Mouse (Mus musculus) layer of hippocampus, postnatal 10 days (tissue): ENCODE data around the gene Cracr2a. TPM values are rescaled to one million over a fixed set of nuclear protein-coding genes. Genes with fewer than 3 reads are reported as not detected.

ENCODE experiments used
- DNase-seq, 2 experiments: peaks; one replicate each; pipeline ENCODE4 v3.0.0; 2021; ENCODE audit warnings: low spot score in 2 of 2
- total RNA-seq, 2 experiments: library from RNA; stranded (reverse); gene quantifications; 2 replicates each; pipeline ENCODE4 v1.2.3; 2021

Gene Cracr2a
- total RNA-seq, 2 experiments from 2014 or later = 1.5 to 2.2 TPM

DNA sequence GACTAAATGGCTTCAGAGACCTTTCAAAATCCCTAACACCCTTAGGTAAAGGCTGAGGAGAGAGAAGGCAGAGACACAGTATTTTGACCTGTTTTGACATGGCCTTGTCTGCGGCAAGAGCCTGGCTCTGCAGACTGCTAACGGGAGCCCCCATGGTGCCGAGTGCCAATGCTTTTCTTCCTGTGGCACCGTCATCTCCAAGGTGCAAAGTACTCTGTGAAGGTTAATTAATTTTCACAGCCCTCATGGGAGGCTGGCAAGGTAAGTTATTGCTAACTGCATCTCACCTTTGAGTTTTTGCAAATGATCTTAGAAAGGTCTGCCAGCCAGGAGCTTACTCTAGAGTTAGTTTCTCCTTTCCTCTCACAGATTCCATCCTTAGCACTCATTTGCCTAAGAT lies 57.5 kb downstream of the Cracr2a start:
- no peak for DNase-seq

DNA sequence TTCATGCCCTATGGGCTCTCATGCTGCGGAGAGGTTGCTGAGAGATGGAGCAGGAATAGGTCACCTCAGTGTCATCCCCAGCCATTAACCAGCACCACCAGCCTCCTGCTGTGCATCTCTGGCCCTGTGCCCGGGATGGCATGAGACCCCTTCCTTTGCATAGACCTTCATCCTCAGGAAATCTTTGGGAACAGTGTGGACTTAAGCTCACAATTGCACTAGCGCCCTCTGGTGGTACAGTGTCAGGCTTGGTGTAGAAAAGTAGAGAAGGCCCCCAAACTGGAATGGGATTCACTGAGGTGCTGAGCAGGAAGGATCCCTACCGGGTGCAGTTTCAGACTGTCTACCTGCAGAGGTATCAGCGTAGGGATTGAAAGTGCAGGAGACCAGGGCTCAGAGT lies 64.0 kb downstream of the Cracr2a start:
- DNase-seq = peak; percentile 82 to 87

DNA sequence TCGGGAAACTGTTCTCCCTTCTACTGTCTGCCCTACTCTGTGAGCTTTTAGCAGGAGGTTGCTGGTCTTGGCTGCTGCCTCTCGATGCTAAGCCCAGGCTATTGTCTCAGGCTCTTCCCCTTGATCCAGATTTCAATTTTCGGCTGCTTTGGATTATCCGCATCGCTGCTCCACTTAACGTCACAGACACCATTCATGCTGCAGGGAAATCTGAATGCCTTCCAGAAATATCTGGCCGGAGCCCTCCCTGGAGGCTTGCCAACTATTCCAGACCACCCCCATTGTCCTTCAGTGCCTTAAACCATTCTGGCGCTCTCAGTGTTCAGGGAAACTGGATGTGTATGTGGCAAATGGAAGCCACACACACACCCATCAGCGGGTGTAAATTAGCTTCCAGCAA lies 66.3 kb downstream of the Cracr2a start:
- peak; percentile 48 to 49 for DNase-seq

DNA sequence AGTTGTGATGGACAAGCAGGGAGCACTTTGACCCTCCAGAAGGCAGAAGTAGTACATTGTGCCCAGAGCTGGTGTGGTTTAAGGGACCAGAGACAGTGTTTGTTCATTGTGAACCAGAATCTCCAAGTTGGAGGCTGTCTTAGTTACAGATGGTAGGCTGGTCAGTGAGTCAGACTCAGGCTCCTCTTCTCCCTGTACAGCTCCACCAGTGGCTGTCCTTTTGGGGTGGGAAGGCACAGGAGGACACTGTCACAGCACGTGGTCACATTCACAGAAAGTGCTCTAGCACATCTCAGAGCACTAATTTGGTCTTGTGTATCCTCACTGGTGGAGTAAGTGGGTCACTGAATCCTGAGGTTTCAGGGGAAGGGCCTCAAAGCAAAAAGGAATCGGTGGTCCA lies 68.1 kb downstream of the Cracr2a start:
- DNase-seq = no peak

DNA sequence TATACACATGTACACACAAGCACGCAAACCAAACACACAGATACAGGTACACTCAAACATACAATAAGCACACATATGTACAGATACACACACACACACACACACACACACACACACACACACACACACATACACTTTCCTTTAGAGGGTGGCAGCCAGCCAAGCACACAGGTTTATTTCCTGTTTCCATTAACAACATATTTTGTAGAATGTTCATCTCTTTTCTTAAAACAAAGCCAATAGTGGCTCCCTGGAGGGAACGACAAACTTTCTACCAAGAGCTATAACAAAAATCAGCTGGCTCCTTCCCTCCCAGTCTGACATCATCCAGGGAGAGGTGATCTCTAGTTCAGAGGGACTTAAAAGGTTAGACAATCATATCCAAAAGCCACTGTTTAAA lies 73.7 kb downstream of the Cracr2a start:
- no peak for DNase-seq

DNA sequence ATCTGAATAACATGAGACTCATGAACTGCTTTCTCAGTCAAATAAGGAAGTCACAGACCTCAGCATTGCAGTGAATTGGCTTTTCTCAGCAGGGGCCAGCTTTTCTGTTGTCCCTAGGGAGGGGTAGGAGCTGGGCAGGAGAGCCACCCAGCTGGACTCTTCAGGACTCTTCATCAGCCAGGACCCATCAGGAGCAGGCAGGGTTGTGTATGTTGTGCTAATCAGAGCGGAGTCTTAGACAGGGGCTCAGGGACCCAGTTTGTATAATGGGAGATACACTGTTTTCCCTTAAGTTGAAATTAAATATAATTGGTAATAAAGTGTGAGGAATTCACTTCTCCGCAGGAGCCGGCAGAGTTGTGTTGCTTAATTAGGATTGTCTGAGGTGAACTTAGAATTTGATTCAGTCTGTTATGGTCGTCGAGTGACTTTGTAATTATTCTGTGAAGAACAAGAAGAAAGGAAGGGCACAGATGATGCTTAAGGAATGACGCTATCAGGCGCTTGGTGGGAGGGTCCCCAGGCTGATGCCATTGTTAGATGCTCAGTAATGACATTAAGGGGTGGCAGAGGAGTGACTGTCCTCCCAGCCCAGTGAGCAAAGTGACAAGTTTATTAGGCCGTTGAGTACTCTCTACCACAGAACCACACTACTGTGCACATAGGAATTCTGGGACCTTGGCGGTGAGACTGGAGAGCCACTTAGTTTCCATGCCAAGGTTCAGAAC lies 74.5 kb downstream of the Cracr2a start:
- DNase-seq = no peak

DNA sequence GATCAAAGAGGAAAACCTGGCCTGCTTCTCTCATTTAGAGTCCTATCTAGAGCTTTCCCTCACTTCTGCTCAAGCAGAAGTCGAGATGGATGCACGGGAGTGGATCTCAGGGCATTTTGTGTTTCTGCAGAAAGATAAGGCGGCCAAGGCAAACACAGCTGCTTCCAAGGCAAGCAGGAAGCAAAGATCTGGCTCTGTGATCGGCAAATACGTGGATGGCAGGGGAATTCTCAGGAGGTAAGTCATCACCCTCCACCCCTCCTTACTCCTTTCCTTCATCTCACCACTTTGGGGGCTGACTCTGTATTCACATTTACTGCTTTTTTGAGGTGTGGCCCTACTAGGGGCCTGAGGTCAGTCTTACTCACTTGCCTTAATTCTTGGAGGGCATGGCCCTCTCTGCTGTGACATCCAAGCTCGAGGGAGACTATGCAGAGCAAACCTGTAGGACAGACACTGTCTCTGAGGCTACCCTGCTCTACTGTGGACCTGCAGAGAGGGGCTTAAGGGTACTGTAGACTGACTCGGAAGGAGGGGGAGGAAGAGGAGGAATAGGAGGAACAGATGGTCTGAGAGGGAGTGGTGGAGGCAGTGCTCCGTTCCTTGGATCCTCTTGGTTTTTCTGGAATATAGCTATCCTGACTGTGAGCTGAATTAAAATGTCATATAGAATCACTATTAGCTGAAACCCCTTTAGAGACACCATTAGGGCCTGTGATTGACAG lies 80.1 kb downstream of the Cracr2a start:
- DNase-seq = no peak

DNA sequence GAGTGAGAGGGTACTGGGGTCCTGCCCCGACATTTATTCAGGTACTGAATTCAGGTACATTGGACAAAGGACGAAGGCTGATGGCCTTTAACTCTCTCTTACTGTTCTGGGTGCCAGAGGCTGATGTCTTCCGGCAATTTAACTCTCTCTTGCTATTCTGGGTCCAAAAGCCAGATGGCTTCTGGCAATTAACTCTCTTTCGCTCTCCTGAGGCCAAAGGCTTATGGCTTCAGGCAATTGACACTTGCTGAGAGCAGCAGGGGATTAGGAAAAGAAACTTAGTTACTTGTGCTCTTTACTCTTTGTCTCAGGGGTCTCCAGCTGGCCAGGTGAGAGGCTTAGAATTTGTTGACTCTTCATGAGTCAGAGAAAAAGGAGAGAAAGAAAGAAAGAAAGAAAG lies 94.8 kb downstream of the Cracr2a start:
- DNase-seq = no peak

DNA sequence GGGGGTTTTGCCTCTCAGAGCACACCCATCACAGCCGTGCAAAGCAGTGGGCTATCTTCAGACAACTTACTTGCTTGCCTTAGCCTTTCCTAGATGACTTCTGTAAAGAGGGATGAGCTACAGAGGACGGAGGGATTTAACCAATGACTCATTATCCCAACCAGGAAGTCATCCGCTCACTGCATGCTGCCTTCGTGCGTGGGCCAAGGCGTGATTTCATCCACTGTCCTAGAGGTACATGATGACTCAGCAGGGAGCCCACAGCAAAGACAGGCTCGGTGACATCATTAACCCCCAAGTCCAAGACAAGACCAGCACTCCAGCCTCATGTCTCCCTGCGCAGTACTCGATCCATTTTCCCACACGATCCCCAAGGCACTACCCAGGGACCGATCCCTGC lies 96.0 kb downstream of the Cracr2a start:
- DNase-seq = no peak

DNA sequence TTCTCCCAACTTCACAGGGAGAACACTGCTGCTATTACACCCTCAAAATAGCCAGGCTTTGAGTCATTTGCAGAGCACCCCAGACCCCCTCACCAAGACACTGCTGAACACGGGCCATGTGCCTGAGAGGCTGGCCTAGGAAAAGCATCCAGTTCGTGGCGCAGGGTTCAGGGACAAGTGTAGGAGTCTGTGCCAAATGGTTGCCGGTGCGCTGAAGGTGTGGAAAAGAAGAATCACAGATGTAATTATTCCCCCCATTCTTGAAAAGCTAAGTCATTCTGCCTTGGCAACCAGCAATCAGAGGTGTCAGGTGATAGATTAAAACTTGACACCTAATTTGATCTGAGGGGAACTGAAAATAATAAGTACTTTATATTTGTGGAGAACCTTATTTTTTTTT lies 98.3 kb downstream of the Cracr2a start:
- no peak for DNase-seq

DNA sequence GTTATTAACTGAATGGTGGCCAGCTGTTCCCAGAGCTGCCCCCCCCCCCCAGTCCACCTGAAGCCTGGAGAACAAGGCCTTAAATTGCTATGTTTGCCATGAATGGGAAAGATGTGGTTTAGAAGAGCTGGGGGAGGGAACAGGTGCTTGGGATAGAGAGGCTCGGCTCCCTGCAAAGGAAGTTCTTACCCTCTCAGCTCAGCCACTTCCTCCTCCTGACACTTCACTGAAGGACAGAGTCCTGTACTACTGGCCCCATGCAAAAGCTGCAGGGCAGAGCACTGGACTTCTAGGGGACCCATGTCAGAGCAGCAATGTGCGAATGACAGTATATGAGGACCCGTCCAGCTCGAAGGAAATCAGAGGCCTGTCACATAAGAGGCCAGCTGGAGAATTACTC lies 98.8 kb downstream of the Cracr2a start:
- DNase-seq = no peak

DNA sequence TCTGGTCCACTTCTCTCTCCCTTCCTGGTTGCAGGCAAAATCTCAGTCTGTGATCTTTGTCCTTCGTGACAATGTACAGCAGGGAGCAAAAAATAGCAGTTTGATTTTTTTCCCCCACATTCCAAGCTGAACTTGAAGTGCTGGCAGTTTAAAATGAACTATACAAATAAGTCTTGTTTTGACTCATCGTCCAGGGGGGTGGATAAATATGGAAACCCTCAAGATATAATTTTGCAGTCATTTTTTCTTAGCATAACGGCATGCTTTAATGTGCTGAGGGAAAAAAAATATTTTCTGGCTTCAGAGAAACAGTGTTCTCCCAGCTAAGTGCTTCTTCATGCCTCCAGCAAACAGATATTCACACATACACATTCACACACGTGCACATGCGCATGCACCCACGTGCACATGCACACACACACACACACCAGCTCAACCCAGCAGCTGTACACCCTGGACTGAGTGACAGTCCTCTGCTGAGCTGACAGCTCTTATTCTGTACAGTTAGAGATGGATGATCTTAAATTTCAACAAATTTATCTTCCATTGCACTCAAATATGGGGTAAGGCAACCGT lies 100.7 kb downstream of the Cracr2a start:
- no peak for DNase-seq

DNA sequence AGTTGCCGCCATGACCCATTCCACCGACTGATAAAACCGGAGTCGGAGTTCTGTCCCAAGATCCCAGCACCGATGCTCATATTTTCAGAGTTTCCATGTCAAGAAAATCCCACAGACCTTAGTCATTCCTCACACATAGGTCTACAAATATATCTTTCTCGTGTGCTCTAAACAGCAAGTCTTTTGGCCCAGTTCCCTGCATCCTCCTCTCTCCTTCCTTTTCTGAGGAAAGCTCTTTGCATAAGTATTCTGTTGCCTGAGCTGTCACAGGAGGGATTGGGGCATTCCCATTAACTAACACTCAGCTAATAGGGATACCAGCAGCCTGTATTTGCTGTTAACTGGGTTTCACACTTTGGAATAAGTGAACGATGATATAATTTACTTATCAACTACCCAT lies 102.1 kb downstream of the Cracr2a start:
- no peak for DNase-seq

DNA sequence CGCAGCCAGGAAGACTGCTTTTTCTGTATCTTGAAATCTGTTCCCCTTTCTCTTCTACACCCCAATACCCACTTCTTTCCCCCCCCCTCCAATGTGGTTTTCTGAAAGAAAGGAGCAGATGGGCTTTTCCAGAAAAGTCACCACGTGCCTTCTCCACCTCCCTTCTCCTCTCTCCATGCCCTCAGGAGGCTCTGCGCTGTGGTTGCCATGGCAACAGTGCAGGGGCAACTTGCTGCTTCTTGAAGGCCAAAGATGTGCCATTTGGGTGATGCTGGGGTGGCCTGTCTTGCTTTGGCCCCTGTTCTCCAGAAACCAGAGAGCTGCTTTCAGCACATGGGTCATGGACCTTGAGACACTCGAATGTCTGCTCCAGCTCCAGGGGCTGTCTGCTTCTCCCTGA lies 108.2 kb downstream of the Cracr2a start:
- DNase-seq = peak in 1 of 2 experiments; percentile 51

DNA sequence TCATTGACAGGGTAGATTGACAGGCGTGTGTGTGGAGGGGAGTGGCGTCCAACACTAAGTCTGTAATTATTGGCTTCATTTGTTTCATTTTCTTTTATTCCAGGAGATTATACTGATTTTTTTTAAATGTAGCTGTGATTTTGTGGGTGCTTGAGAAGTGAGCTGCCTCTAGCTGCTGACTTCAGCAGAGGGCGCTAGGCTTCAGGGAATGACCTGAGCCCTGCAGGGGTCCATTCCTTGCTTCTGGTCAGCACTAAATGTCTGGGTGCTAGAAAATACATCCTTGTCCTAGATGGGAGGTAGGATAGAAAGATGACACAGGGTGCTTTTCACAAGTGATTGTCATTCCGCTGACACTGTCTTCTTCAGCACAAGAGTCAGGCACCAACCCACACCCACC lies 108.9 kb downstream of the Cracr2a start:
- no peak for DNase-seq

DNA sequence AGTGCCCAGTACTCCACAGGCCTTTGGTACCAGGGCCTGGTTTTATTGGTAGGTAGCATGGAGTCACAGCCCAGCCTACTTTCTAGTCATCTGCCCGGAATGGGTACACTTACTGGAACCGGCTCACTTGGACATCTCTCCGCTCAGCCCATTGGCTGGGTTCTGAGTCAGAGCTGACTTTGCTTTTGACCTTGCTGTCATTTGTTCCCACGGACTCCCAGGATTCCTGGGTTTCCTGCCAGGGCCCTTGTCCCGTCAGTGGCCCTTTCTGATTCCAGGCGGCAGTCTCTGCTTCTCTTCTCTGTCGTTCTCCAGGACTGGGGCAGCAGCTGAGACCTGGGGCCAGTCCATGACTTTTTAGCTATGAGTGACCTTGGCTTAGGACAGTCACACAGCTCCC lies 110.9 kb downstream of the Cracr2a start:
- DNase-seq = no peak

DNA sequence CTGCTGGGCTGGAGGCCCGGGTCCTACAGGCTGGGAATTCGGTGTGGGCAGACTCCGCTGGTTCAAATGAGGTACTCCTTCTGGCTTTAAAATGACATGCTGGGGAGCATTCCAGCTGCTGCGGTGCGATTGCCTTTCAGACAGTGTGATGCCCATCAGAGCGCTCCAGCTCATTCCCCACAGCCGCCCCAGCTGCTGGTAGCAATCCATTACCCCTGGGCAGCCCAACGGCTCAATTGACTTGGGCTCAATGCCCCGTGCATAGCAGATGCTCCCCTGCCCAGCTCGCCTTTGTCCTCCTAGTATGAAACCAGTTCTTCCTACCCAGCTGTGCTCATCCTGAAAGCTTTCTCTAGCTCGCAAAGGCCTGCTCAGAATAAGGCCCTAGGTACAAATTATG lies 115.7 kb downstream of the Cracr2a start:
- no peak for DNase-seq

DNA sequence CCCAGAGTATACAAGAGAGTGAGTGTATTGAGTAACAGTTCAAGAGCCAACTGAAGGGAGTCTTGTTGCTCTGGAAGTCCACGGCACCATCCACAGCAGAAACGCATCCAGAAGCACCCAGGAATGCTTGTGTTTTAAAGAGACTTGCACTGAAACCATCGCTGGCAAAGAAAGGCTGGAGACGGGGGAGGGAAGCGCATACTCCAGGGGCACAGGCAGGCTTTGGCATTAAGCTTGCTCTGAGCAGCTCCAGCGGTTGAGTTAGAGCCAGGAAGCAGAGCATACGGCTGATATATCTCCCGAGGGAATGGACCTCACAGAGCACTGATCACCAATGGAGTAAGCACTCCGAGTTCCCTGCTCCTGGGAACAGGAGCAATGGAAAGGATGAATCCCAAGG lies 117.2 kb downstream of the Cracr2a start:
- no peak for DNase-seq

DNA sequence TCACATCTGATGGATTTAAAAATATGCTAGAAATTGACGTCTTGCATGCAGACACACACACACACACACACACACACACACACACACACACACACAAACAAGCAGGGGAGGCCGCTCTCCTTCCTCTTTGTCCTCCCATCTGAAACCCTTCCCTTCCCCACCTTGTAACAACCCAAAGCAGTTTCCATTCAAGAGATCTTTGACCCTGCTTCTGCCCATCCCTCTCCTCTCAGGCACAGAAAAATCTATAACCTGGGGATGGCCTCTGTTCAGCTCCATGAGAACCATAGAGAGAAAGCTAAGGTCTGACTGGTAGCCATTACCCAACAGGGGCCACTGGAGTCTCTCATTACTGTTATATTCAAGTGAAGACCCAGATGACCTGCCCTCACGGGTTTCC lies 117.9 kb downstream of the Cracr2a start:
- no peak for DNase-seq

DNA sequence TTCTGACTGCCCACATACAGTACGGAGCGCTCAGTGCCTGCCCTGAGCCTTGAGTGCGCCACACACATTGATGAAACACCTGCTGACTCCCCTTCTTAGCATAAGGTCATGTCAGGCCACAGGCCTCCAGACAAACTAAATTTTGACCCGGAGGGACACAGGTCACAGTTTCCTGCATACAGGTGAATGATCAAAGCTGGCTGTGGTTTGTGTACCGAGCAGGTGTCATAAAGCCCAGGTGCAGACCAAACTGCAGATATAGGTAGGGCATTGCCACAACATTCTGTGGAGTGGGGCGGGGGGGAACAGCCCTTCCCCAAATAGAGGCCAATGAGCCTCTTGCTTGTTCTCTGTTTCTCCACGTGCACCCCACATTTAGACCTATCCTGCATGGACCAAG lies 119.6 kb downstream of the Cracr2a start:
- DNase-seq = no peak

DNA sequence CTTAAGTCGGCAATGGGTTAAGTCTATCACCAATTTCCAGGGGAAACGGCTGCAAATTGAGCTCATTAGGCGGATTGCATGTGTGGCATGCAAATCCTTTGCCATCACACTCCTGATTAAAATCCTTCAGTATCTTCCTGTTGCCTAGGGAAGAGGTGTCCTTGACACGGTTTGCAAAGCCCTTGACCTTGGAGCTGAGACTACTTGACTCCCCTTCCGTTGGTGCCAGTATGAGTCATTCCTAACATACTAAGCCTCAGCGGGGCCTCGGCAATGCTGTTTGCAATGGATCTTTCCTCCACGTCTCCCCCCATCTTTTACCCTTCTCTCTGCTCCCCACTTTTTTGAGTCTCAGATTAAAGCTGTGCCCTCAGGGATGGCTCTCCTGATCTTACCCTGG lies 122.4 kb downstream of the Cracr2a start:
- DNase-seq = no peak

DNA sequence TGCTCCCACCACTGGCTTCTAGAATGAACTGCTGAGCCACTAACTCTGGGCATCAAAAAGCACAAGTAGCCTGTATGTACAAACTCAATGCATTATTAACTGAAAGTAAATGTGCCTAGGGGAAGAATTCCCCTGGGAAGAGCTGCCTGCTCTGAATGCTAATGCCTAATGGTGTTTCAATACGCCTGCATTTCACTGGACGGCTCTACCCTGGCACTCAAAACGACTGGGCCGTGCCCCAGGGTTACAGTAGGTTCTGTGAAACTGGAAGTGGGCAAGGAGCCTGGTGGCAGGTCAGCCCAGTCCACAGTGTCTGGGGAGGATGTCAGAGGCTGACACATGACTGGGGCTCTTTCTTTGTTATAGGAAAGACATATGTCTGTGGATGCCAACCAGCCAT lies 123.8 kb downstream of the Cracr2a start:
- DNase-seq = no peak
